Mouse (Mus musculus): ENCODE results near the gene Cideb. TPM values are rescaled to one million over a fixed set of nuclear protein-coding genes. Genes with fewer than 3 reads are reported as not detected.

Cideb gene
- total RNA-seq, 2 experiments from 2014 or later: 1.7 to 2.2 TPM

GRCm38 (mm10) chr14:55767519-55768414 is 9.5 kb upstream of the Cideb start:
- DNase-seq (ENCODE audit: low spot score in 2 of 2): peak in 1 of 2 experiments; percentile 35

DNA sequence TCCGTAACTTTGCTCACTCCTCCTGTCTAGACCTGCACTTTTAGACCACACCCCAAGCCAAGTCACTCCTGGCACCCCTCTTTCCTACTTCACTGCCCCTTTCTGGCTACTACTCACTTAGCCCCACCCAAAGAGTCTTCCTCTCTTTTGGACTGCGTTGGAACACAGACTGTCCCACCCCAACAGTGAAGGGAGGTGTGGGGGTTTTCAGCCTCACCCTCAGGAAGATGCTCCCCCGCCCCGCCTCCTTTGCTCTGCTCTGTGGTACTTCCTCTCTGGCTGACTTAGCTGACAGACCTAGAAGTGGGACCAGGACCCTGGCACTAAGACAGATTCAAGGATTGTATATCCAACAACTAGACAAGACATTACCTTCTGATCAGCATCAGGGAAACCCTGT is 7.4 kb upstream of the Cideb start, which contains the start of gene Ltb4r1:
Gene Ltb4r1, plus strand, starts transcription at position 267 of the 400 bp plus-strand sequence.
- no peak for DNase-seq (ENCODE audit: low spot score in 2 of 2)

DNA sequence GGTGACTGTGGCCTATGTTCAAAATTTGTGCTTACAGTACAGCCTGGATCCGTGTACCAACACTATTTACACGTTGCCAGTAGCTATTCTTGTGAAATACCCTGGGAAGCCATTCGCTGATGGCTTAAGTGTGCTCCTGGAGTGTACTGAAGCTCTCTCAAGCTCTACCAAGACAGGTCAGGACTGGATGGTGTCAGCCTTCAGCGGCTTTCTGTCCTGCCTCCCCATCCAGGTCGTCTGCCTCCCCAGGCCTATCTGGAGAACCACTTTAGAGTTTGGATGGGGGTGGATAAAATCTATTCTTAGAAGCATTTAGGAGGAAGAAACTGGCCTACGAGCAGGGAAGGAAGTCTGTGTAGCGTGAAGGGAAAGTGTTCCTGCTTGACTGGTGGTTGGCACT is 4.9 kb upstream of the Cideb start:
- DNase-seq (ENCODE audit: low spot score in 2 of 2): no peak

DNA sequence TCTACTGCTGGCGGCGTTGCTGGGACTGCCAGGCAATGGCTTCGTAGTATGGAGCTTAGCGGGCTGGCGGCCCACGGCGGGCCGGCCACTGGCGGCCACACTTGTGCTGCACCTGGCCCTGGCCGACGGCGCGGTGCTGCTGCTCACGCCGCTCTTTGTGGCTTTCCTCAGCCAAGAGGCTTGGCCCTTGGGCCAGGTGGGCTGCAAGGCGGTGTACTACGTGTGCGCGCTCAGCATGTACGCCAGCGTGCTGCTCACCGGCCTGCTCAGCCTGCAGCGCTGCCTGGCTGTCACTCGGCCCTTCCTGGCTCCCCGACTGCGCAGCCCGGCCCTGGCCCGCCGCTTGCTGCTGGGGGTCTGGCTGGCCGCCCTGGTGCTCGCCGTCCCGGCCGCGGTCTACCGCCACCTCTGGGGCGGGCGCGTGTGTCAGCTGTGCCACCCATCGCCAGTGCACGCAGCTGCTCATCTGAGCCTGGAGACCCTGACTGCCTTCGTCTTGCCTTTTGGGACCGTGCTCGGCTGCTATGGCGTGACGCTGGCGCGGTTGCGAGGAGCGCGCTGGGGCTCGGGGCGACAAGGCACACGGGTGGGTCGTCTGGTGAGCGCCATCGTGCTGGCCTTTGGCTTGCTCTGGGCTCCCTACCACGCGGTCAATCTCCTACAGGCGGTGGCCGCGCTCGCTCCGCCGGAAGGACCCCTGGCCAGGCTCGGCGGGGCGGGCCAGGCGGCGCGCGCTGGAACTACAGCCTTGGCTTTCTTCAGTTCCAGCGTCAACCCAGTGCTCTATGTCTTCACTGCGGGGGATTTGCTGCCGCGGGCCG is 4.0 kb upstream of the Cideb start:
- peak in 1 of 2 experiments; percentile 16 for DNase-seq (ENCODE audit: low spot score in 2 of 2)

DNA sequence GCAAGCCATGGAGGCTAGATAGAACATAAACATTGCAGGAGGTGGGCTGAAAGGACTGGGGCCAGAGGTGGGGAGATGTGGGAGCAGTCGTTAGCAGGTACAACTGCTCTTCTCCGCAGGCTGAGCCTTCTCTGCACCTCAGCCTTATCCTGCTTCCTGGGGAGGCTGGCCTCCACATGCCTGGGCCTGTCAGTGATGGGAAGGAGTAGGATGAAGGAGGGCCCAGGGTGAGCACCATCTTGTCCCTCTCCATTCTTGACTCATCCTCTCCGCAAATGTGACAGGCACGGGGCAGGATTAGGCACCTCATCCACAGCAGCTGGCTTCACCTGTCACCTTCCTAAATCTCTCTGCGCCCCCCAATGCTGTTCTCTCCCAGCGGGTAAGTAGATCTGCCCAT is 2.9 kb upstream of the Cideb start, which contains the start of gene Ltb4r2:
Gene Ltb4r2, plus strand, starts transcription at position 266 of the 400 bp plus-strand sequence.
- DNase-seq (ENCODE audit: low spot score in 2 of 2): no peak

DNA sequence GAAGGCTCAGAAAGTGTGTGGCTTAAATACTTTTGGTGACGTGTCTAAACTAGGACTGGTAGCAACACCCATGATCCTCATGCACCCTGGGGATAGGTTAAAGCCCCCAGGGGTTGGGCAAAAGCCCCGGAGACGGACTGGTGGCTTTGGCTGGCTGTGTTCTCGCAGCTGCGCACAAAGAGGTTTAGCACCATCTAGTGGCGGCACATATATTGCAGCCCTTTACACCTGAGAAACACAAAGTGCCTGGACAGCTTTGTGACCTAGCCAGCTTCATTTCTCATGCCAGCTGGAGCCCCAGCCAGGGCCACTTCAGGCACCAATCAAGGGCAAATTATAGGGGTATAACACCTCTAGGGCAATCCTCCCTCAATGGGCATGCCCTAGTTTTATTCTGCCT is 1.9 kb upstream of the Cideb start:
- peak; percentile 61 to 90 for DNase-seq (ENCODE audit: low spot score in 2 of 2)

DNA sequence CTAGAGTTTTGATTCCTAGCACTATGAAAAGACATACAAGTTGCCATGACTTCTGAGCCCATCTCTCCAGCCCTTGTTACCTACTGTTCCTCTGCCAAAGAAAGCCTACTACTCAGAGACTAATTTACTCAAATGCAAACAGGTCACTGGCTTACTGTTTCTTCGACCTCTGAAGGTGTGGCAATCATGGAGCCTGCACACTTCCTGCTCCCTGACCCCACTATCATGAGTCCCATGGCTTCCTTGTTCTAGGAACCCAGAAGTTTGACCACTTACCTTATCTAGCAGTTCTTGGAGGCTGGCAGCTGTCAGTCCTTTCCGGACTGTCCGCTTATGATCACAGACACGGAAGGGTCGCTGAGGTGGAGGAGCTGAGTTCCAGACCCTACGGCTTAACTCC is 692 bp downstream of the Cideb start:
- no peak for DNase-seq (ENCODE audit: low spot score in 2 of 2)

- no peak for DNase-seq (ENCODE audit: low spot score in 2 of 2)
Measured at GRCm38 (mm10) chr14:55747051-55747847, 11.0 kb downstream of the Cideb start.

- DNase-seq (ENCODE audit: low spot score in 2 of 2): no peak
Measured at GRCm38 (mm10) chr14:55745861-55746237, 12.4 kb downstream of the Cideb start.

GRCm38 (mm10) chr14:55745180-55745860 is 12.9 kb downstream of the Cideb start, which contains the start of the genes Dhrs1 and Nop9:
Gene Dhrs1 (minus strand): TSS chr14:55745690.
Gene Nop9 (plus strand): TSS chr14:55745693.
- DNase-seq (ENCODE audit: low spot score in 2 of 2): peak; percentile 78 to 86

DNA sequence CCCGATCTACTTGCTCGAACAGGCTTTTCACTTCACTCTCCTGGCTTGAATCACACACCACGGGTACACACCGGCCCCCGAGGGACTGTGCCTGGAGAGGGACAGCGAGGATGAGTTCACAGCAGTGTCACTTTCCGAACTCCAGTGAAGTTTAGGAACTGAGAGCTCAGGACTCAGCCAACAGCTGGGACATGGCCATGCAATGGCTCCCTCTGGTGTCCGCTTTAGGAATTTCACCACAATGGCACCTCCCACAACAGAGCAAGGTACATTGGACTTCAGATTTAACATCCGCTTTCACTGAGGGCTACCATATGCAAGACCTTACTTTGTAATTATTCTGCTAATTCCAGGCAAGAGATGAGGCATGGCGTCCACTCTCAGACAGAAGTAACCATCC is 14.5 kb downstream of the Cideb start:
- DNase-seq (ENCODE audit: low spot score in 2 of 2): peak; percentile 58 to 92

- DNase-seq (ENCODE audit: low spot score in 2 of 2): no peak
Measured at GRCm38 (mm10) chr14:55737086-55737687, 21.1 kb downstream of the Cideb start.

- no peak for DNase-seq (ENCODE audit: low spot score in 2 of 2)
Measured at GRCm38 (mm10) chr14:55735758-55736157, 22.5 kb downstream of the Cideb start.

DNA sequence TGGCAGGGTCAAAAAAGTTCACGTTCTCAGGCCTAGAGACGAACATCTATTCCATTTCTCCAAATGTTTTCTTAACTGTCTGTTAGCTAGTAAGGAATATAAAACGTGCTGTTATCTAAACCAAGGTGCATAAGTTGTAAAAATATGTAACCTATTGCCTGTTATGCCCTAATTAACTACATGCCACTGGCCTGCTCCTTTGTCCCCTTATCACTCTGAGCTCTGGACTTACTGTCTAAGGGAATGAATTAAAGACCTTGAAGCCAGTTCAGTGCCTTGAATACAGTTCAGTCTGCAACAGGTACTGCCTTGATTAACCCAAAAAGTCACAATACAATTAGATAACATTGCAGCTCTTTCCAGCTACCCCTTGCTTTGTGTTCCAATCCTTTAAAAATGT is 22.9 kb downstream of the Cideb start:
- DNase-seq (ENCODE audit: low spot score in 2 of 2): no peak

DNA sequence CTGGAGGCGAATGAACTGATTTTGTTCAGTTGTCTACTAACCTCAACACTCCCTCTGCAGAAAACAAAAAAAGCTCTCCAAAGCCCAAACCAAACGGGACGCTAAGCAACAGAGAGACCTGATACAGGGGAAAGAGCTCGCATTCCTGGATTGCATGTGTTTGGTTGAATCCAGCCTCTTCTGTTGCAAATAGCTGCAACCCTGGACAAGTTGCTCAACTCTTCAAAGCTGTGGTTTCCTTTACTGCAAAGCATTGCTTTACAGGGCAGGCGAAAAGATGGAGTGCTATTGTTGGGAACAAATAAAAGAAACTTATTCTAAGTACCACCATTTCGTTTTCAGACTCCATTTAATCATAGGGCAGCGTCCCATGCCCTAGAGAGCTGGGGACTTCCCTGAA is 23.4 kb downstream of the Cideb start:
- no peak for DNase-seq (ENCODE audit: low spot score in 2 of 2)

GRCm38 (mm10) chr14:55733889-55734288 is 24.4 kb downstream of the Cideb start:
- no peak for DNase-seq (ENCODE audit: low spot score in 2 of 2)

DNA sequence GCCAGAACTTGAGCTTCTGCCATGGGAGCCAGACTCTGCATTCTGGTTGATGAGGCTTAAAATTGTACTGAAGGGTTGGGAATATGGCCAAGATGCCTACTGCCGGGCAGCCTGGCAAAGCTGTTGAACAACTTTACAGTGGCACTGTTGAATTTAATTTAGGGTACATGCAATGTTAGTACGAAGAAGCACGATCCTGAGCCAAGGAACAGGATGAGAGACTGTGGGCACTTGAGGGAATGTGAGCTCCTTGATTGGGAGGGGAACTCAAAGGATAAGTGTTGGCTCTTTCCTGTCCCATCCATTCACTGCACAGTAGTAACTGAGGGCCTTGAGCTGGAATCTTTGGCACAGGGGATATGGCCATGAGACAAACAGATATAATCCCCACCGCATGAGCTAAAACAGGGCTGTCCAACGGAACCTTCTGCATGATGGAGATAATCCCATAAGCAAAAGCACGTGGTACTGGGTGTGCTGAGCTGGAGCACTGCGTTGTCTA is 27.7 kb downstream of the Cideb start:
- DNase-seq (ENCODE audit: low spot score in 2 of 2): peak; percentile 31 to 69

GRCm38 (mm10) chr14:55730116-55730515 is 28.1 kb downstream of the Cideb start:
- no peak for DNase-seq (ENCODE audit: low spot score in 2 of 2)

DNA sequence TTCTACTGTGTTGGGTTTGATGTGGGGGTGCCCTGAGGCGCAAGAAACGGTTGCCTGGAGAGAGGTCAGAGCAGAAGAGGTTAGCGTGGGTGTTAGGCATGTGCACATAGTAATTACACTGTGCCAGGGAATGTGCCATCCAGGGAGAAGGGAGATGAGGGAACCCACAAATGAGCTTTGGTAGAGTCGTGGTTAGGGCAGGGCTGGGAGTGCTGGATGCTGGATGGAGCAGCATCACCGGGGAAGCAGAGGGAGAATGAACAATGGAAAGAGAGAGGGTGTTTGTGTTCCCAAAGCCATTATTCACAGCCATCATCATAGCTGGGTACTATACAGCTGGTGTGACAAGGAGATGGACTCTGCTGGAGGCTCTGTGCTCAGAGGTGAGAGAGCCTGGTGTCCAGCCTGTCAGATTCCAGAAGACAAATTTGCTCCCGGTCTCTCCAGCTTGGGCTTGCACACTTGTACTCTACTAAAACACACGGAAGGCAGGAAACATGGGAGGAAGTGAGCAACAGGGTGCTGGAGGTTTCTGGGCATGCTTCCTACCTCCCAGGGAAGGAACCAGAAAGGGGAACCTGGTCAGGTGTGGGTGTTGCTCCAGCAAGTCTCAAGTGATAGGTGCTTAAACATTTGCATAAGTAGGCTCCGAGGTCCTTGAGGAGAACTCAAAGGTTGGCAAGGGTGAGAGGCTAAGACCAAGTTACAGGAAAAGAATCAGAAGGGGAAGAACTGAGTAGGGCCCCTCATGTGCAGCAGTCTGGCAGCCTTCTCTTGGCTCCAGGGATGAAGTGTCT is 30.2 kb downstream of the Cideb start:
- DNase-seq (ENCODE audit: low spot score in 2 of 2): no peak

All from layer of hippocampus, adult 18-20 months (tissue).